Mouse (Mus musculus): ENCODE measurements at regions not wholly inside any gene's neighbourhood (a gene's known extent, or its start where the extent isn't known, plus 50 kb on each side); places are given as distances from the start of the nearest gene placed in this dataset.

- H3K4me1 ChIP-seq (replicated peaks) = peaks cover 64% of the 10 kb centered on the region
- ATAC-seq = no peak
- H3K27me3 ChIP-seq = no peaks in the 10 kb centered on the region; the same call in 1 of the 2 replicates
- no peaks in the 10 kb centered on the region for H3K36me3 ChIP-seq
- H3K4me3 ChIP-seq (replicated peaks) = no peak overlapping the region
- 55% methylated on average over 8 of the region's 8 CpGs for WGBS
- H3K9me3 ChIP-seq = no peaks in the 10 kb centered on the region
- H3K4me2 ChIP-seq (replicated peaks) = no peak overlapping the region
- H3K27ac ChIP-seq = peak overlapping the region; percentile 60
- H3K9ac ChIP-seq (replicated peaks) = no peak overlapping the region
Observed at GRCm38 (mm10) chr12:86830247-86830585, 54.4 kb downstream of the Irf2bpl start.

DNA sequence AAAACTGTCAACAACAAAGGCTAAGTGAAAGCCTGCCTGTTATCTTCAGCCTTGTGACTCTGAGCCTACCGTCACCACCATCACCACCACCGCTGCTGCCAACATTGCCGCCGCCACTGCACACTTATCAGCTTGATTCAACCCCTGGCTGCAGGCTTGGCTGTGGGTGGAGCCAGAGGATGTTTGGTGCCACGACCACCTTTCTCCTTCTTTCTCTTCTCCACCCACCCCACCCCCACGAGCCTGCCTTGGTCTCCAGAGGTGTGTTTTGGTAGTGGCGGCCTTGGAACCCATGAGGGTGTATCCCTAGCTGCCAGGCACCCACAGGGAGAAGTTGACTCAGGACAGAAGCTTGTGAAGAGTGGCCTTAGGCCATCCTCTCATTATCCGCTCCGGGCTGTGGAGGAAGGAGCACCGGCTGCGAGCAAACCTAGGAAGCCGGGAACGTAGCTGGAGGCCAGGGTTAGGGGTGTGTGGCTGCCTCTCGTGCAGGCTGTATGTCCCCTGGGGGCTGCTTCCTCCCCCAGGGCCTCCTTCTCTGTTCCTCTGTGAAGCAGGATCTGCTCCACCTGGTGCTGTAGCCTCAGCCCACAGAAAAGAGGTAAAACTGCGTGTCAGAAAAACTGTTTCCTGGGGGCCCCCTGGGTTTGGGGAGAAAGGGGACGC lies 54.9 kb downstream of the Irf2bpl start:
- no peaks in the 10 kb centered on the region for H3K9me3 ChIP-seq
- 66% methylated on average over 16 of the region's 16 CpGs for WGBS
- no peak overlapping the region; the same call in 1 of the 2 replicates for H3K9ac ChIP-seq (replicated peaks)
- H3K27ac ChIP-seq = peak overlapping the region; percentile 60
- H3K4me2 ChIP-seq (replicated peaks) = no peak overlapping the region
- H3K4me1 ChIP-seq (replicated peaks) = peaks cover 69% of the 10 kb centered on the region
- no peaks in the 10 kb centered on the region; the same call in 1 of the 2 replicates for H3K27me3 ChIP-seq
- H3K4me3 ChIP-seq (replicated peaks) = no peak overlapping the region
- ATAC-seq = no peak
- no peaks in the 10 kb centered on the region for H3K36me3 ChIP-seq

DNA sequence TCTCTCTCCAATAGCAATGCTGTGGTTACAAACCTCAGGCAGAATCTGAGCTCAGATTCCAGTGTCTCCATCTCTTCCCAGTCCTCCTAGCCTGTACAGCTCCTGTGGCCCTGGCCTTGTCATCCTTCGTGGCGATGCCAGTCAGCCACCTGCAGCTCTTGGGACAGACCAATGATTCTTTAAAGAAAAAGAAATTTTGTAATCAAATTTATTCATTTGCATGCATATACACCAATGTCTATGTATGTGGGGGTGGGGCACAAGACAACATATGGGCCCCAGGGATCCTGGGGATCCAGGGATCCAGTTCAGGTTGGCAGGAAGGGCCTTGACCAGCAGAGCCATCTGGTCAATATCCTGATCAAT lies 57.4 kb downstream of the Irf2bpl start:
- WGBS = 50% methylated on average over 2 of the region's 2 CpGs
- Histone ChIP-seq H3K9ac (replicated peaks) (no peak overlapping the region), H3K27ac (peak overlapping the region; percentile 56), H3K4me2 (replicated peaks) (no peak overlapping the region), H3K4me3 (replicated peaks) (no peak overlapping the region), H3K9me3 (no peaks in the 10 kb centered on the region), H3K4me1 (replicated peaks) (peaks cover 74% of the 10 kb centered on the region), H3K36me3 (no peaks in the 10 kb centered on the region), H3K27me3 (no peaks in the 10 kb centered on the region)
- no peak for ATAC-seq

GRCm38 (mm10) chr12:86826420-86827240 lies 58.0 kb downstream of the Irf2bpl start:
- no peak for ATAC-seq
- H3K27ac ChIP-seq = peak overlapping the region; percentile 56
- H3K9me3 ChIP-seq = no peaks in the 10 kb centered on the region
- H3K4me1 ChIP-seq (replicated peaks) = peaks cover 74% of the 10 kb centered on the region
- no peaks in the 10 kb centered on the region for H3K36me3 ChIP-seq
- 44% methylated on average over 13 of the region's 13 CpGs for WGBS
- no peak overlapping the region for H3K9ac ChIP-seq (replicated peaks)
- H3K27me3 ChIP-seq = no peaks in the 10 kb centered on the region
- H3K4me3 ChIP-seq (replicated peaks) = no peak overlapping the region
- H3K4me2 ChIP-seq (replicated peaks) = no peak overlapping the region

DNA sequence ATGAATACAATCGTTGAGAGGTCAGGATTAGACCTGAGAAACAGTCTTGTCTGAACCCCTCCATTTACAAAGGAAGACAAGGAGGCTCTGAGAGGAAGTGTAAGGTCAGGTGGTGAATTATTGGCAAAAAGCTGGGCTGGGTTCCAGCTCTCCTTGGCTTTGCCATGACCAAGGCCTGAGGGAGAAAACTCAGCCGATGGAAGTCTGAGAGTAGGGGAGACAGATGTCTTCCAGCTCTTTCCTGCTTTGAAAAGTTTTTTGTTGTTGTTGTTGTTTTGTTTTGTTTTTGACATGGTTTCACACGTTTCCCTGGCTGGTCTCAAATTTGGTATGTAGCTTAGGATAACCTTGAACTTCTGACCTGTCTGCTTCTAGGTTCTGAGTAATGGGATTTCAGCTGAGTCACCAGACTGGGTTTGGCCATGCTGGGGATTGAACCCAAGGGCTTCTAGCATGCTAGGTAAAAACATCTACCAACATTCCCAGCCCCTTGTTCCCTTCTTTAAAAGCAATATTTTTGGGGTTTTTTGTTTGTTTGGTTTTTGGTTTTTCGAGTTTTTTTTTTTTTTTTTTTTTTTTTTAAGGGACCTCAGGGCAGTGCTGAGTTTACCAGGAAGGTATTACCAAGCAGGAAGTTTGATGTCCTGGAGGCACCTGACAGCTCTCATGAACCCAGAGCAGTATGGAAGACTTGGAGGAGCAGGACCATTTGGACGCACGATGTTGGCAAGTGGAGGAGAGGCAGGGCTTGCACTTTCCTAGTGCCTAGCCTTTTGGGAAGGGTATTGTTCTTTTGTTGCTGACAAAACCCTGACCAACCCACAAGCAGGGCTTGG lies 58.8 kb downstream of the Irf2bpl start:
- Histone ChIP-seq H3K27me3 (no peaks in the 10 kb centered on the region), H3K4me2 (replicated peaks) (no peak overlapping the region), H3K4me1 (replicated peaks) (peaks cover 78% of the 10 kb centered on the region), H3K36me3 (no peaks in the 10 kb centered on the region), H3K9ac (replicated peaks) (no peak overlapping the region), H3K27ac (peak overlapping the region; percentile 98), H3K4me3 (replicated peaks) (no peak overlapping the region), H3K9me3 (no peaks in the 10 kb centered on the region)
- ATAC-seq = no peak
- WGBS = 30% methylated on average over 6 of the region's 6 CpGs

GRCm38 (mm10) chr12:86824860-86825583 lies 59.6 kb downstream of the Irf2bpl start:
- Histone ChIP-seq H3K4me3 (replicated peaks) (no peak overlapping the region), H3K36me3 (no peaks in the 10 kb centered on the region), H3K27me3 (no peaks in the 10 kb centered on the region), H3K9me3 (no peaks in the 10 kb centered on the region), H3K4me1 (replicated peaks) (peaks cover 73% of the 10 kb centered on the region), H3K27ac (peak overlapping the region; percentile 98), H3K4me2 (replicated peaks) (peak overlapping the region; percentile 47), H3K9ac (replicated peaks) (peak overlapping the region; percentile 48; the same call in 1 of the 2 replicates)
- WGBS = 6% methylated on average over 14 of the region's 14 CpGs
- peak; percentile 38 for ATAC-seq

DNA sequence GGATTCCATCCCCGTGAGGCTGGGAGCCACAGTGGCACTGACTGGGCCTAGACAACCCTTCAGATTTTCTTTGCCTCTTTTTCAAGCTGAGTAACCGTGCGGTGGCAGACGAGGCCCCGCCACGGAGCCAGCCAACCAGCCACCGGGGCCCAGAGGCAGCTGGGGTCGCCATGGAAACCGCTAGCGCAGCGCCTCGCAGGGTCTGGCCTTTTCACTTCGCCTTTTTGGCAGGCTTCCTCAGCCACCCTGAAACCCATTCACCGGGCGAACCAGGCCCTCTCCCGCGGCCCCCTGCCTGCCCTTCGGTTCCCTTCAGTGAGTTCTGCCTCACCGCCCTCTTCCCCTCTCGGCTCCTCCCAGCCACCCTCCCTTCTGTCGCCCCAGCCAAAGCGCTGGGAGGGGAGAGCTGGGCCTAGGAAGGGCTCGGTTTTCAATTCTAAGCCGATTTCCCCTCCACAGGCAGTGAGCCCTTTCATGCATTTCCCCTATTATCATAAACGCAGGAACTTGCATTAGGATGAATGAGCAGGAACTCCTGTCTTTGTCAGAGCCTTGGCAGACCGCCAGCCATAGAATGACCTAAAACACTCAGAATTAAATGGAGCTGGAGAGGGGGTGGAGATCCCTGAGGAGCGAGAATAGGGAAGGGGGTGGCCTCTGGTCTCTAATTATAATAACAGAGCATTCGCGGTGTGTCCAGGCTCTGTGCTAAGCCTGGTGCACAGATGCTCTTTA lies 60.6 kb downstream of the Irf2bpl start:
- H3K27me3 ChIP-seq = no peaks in the 10 kb centered on the region
- H3K4me1 ChIP-seq (replicated peaks) = peaks cover 71% of the 10 kb centered on the region

DNA sequence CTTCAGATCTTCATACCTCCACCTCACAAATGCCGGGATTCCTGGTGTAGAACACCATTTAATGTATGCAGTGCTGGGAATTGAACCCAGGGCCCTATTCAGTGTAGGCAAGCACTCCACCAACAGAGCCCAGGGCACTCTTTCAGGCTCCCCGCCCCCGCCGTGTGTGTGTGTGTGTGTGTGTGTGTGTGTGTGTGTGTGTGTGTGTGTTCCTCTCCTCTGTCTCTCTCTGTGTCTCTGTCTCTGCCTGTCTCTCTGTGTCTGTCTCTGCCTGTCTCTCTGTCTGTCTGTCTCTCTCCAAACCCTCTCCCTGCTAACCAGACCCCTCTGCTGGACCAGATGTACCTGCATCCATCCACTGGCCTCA lies 61.1 kb downstream of the Irf2bpl start:
- Histone ChIP-seq H3K4me1 (replicated peaks) (peaks cover 77% of the 10 kb centered on the region), H3K27me3 (no peaks in the 10 kb centered on the region), H3K36me3 (no peaks in the 10 kb centered on the region), H3K4me3 (replicated peaks) (peak overlapping the region; percentile 24), H3K9me3 (no peaks in the 10 kb centered on the region), H3K27ac (peak overlapping the region; percentile 98), H3K9ac (replicated peaks) (peak overlapping the region; percentile 63; the same call in 1 of the 2 replicates), H3K4me2 (replicated peaks) (peak overlapping the region; percentile 47)
- 13% methylated on average over 4 of the region's 4 CpGs for WGBS
- peak; percentile 9; the same call in 1 of the 2 replicates for ATAC-seq

More for the DNA sequence above, 60.6 kb downstream of the Irf2bpl start:
- peak overlapping the region; percentile 98 for H3K27ac ChIP-seq
- ATAC-seq = peak; percentile 95
- no peaks in the 10 kb centered on the region for H3K9me3 ChIP-seq
- under 1% methylated on average over 29 of the region's 29 CpGs for WGBS
- H3K36me3 ChIP-seq = no peaks in the 10 kb centered on the region
- peak overlapping the region; percentile 63 for H3K9ac ChIP-seq (replicated peaks)
- H3K4me3 ChIP-seq (replicated peaks) = peak overlapping the region; percentile 24
- peak overlapping the region; percentile 47 for H3K4me2 ChIP-seq (replicated peaks)

DNA sequence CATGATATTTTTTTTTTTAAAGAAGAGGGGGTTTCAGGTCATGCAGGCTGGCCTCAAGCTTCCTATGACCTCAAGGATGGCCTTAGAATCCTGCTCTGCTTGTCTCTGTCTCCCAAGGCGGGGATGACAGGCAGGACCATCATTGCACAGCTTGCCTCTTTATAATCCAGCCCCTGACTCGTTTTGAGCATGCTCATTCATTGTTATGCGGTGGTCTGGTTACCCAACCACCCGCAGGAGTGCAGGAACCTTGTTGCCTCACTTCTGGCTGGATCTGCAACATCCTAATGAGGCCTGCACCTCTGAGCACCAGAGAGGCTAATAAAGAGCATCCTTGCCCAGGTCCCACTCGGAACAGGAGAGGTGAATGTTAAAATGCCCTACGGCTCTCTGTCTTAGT lies 63.4 kb downstream of the Irf2bpl start:
- H3K4me2 ChIP-seq (replicated peaks) = no peak overlapping the region
- ATAC-seq = no peak
- no peaks in the 10 kb centered on the region for H3K36me3 ChIP-seq
- H3K4me3 ChIP-seq (replicated peaks) = no peak overlapping the region
- H3K4me1 ChIP-seq (replicated peaks) = peaks cover 84% of the 10 kb centered on the region
- H3K9me3 ChIP-seq = no peaks in the 10 kb centered on the region
- H3K9ac ChIP-seq (replicated peaks) = 0 out of 2 replicates have a peak overlapping the region, but pooled peaks have one; percentile 37
- WGBS = 35% methylated on average over 6 of the region's 6 CpGs
- H3K27ac ChIP-seq = peak overlapping the region; percentile 76
- no peaks in the 10 kb centered on the region for H3K27me3 ChIP-seq

- H3K9ac ChIP-seq (replicated peaks) = no peak overlapping the region
- no peak for ATAC-seq
- no peaks in the 10 kb centered on the region for H3K36me3 ChIP-seq
- no peak overlapping the region for H3K4me2 ChIP-seq (replicated peaks)
- no peaks in the 10 kb centered on the region for H3K27me3 ChIP-seq
- peaks cover 85% of the 10 kb centered on the region for H3K4me1 ChIP-seq (replicated peaks)
- H3K4me3 ChIP-seq (replicated peaks) = no peak overlapping the region
- H3K9me3 ChIP-seq = no peaks in the 10 kb centered on the region
- WGBS = 96% methylated on average over 6 of the region's 6 CpGs
- no peak overlapping the region for H3K27ac ChIP-seq
Observed at GRCm38 (mm10) chr12:86819568-86819967, 65.0 kb downstream of the Irf2bpl start.

DNA sequence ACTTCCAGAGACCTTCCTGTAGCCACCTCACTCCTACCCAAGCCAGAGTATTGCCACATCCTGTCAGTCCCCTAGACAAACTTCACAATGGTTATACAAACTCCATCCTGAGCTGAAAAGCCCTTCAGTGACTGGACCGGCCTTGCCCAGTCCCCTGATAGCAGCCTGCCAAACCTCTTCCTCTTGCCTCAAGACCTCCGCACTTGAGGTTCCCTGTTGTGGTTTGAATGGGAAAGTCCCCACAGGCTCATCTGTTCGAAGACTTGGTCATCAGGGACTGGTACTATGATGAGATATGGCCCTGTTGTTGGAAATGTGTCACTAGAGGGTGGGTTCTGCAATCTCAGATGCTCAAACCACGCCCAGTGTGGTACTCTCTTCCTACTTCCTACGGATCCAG lies 65.4 kb downstream of the Irf2bpl start:
- no peaks in the 10 kb centered on the region for H3K27me3 ChIP-seq
- H3K4me1 ChIP-seq (replicated peaks) = peaks cover 85% of the 10 kb centered on the region
- no peak overlapping the region for H3K27ac ChIP-seq
- no peaks in the 10 kb centered on the region for H3K9me3 ChIP-seq
- H3K4me3 ChIP-seq (replicated peaks) = no peak overlapping the region
- WGBS = 91% methylated on average over 5 of the region's 5 CpGs
- no peaks in the 10 kb centered on the region for H3K36me3 ChIP-seq
- H3K4me2 ChIP-seq (replicated peaks) = no peak overlapping the region
- ATAC-seq = no peak
- H3K9ac ChIP-seq (replicated peaks) = no peak overlapping the region

Data from midbrain, embryonic 13.5 days (tissue).